Mouse (Mus musculus) liver, embryonic 15.5 days (tissue): ENCODE measurements at regions not wholly inside any gene's neighbourhood (a gene's known extent, or its start where the extent isn't known, plus 50 kb on each side); places are given as distances from the start of the nearest gene placed in this dataset.

Experiments used
- ATAC-seq: fragments of 200-750 bp; cut with Nextera tagmentation; 2 replicates; pipeline ENCODE4 v1.8.0; 2017; ENCODE audit warnings: moderate number of reproducible peaks, mild to moderate bottlenecking, moderate library complexity; ENCODE audit not compliant: insufficient read depth
- H3K27ac ChIP-seq: fragments of 300-500 bp; sonication (generic); replicated peaks from 2 replicates; pipeline ENCODE4 v1.5.1; 2015; ENCODE audit warnings: mild to moderate bottlenecking, inconsistent platforms
- H3K27me3 ChIP-seq: fragments of 300-500 bp; sonication (generic); 2 replicates; pipeline ENCODE4 v1.6.1; 2015; ENCODE audit warnings: mild to moderate bottlenecking, inconsistent platforms
- H3K36me3 ChIP-seq: fragments of 300-500 bp; sonication (generic); replicated peaks from 2 replicates; pipeline ENCODE4 v1.6.1; 2015; ENCODE audit warnings: moderate library complexity, mild to moderate bottlenecking, inconsistent platforms
- H3K4me1 ChIP-seq: fragments of 300-500 bp; sonication (generic); replicated peaks from 2 replicates; pipeline ENCODE4 v1.6.1; 2015; ENCODE audit warnings: inconsistent platforms
- H3K4me2 ChIP-seq: fragments of 300-500 bp; sonication (generic); 2 replicates; pipeline ENCODE4 v1.6.1; 2015; ENCODE audit warnings: moderate library complexity, mild to moderate bottlenecking, inconsistent platforms
- H3K4me3 ChIP-seq: fragments of 300-500 bp; sonication (generic); replicated peaks from 2 replicates; pipeline ENCODE4 v1.5.1; 2015; ENCODE audit warnings: mild to moderate bottlenecking, inconsistent platforms
- H3K9ac ChIP-seq: fragments of 300-500 bp; sonication (generic); 2 replicates; pipeline ENCODE4 v1.6.1; 2015; ENCODE audit warnings: moderate library complexity, mild to moderate bottlenecking, inconsistent platforms
- H3K9me3 ChIP-seq: fragments of 300-500 bp; sonication (generic); replicated peaks from 2 replicates; pipeline ENCODE4 v1.6.1; 2016; ENCODE audit warnings: inconsistent platforms
- WGBS: fragments of 180-500 bp; shearing (Covaris S2); methylation state at CpG from one replicate; pipeline ENCODE4 v1.1.7; 2015; ENCODE audit warnings: mixed read lengths; ENCODE audit not compliant: insufficient replicate concordance; 5-methylcytosine and 5-hydroxymethylcytosine counted together

DNA sequence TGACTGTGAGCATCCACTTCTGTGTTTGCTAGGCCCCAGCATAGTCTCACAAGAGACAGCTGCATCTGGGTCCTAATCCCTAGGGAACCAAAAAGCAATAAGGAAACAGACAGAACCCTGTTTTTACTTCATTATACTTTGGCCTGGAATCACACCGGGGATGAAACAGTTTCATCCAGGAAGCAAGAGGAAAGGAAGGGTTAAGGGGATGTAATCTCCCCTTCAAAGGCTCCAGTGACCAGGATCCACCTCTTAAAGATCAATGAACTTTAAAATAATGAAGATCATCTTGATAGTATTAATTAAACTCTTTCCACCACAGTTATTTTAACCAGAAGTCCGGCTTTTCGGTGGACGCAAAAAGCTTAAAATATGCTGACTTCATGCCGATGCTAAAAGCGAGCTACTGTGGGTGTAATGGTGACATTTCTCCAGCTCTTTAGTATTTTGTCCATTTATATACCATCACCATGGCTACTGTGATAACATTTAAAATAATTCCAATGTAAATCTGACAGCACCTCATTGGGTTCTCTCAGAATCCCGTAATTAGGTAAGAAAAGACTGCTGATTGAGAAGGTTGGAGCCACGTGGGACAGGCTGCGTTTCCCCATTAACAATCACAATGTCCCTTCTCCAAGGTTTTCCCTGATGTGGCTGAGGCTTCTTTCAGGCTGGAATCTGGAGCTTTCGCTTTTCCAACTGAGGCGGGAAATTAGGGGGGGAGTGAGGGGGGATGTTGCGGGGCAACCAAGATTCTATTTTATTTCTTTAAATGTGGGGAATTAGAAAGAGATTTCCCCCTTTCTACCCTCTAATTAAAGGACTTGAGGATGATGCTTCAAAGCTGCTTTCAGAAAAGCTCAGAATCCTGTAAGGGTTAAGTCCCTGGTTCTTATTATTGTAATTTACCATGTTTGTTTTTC is 560.0 kb upstream of the Pdzrn3 start:
- no peak overlapping the region for H3K9ac ChIP-seq
- no peak overlapping the region for H3K4me3 ChIP-seq
- H3K36me3 ChIP-seq, result no peaks in the 10 kb centered on the region
- no peak overlapping the region for H3K4me2 ChIP-seq
- H3K4me1 ChIP-seq, result no peaks in the 10 kb centered on the region
- H3K27me3 ChIP-seq, result no peaks in the 10 kb centered on the region
- no peak overlapping the region for H3K27ac ChIP-seq
- H3K9me3 ChIP-seq, result no peaks in the 10 kb centered on the region
- WGBS, result 72% methylated on average over 12 of the region's 12 CpGs
- ATAC-seq, result no peak

DNA sequence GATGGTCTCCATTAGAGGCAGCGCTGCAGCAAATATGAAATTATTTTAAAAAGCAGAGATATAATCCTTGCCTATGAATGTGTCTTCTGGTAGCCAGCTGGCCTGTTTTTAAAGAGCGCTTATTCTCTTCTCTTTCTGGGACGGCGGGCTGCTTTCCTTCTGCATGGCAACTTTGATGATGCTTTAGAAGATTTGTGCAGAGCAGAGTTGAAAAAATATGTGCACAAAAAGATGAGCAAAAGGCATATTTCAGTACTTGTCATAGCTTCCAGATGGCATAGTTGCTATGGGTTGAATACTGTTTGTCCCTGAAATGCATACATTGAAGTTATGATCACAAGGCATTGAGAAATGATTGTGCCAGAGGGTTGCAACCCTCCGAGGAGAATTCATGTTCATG is 554.1 kb upstream of the Pdzrn3 start:
- H3K9ac ChIP-seq, result no peak overlapping the region
- WGBS, result 71% methylated on average over 5 of the region's 5 CpGs
- no peak overlapping the region for H3K4me2 ChIP-seq
- H3K9me3 ChIP-seq, result no peaks in the 10 kb centered on the region
- no peak overlapping the region for H3K4me3 ChIP-seq
- no peak overlapping the region for H3K27ac ChIP-seq
- H3K27me3 ChIP-seq, result no peaks in the 10 kb centered on the region
- H3K36me3 ChIP-seq, result no peaks in the 10 kb centered on the region
- no peaks in the 10 kb centered on the region for H3K4me1 ChIP-seq
- no peak for ATAC-seq

DNA sequence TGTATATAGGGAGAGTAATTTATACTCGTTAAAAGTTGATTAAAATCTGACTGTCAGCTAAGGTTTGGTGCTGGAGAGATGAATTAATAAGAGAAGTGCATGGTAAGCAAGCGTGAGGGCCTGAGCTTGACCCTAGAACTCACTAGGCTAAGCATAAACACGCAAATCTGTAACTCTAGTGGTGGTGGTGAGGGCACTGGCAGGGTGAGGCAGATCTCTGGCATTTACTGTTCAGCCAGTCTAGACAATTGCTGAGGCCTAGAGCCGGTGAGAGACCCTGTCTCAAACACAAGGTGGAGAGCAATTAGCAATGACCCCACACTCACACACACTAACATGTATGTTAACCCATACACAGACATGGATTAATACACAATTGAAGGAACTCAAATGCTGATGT is 544.0 kb upstream of the Pdzrn3 start:
- no peak overlapping the region for H3K4me2 ChIP-seq
- no peak overlapping the region for H3K4me3 ChIP-seq
- H3K9me3 ChIP-seq, result no peaks in the 10 kb centered on the region
- no peak for ATAC-seq
- no peaks in the 10 kb centered on the region for H3K27me3 ChIP-seq
- WGBS, result 34% methylated on average over 4 of the region's 4 CpGs
- no peak overlapping the region for H3K9ac ChIP-seq
- no peak overlapping the region for H3K27ac ChIP-seq
- no peaks in the 10 kb centered on the region for H3K36me3 ChIP-seq
- no peaks in the 10 kb centered on the region for H3K4me1 ChIP-seq

DNA sequence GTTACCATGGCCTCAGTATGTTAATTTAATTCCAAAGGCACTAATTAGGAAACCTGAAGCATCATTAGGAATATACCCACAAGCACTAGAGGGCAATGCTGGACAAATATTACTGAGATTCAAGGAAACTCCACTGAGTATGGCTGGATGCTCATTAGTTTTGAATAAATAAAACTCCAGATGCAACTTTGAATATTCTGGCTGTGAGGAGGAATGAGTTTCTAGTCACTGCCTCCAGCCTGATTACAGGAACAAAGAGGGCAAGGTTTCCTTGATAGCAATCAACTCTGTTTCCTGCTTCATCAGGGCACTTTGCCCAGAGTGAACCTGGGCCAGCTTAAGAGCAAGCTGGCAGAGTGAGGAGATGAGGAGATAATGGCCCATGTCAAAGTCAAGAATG is 543.5 kb upstream of the Pdzrn3 start:
- Histone ChIP-seq H3K9me3 (no peaks in the 10 kb centered on the region), H3K27me3 (no peaks in the 10 kb centered on the region), H3K9ac (no peak overlapping the region), H3K27ac (no peak overlapping the region), H3K4me3 (no peak overlapping the region), H3K36me3 (no peaks in the 10 kb centered on the region), H3K4me2 (no peak overlapping the region), H3K4me1 (no peaks in the 10 kb centered on the region)
- no peak for ATAC-seq

DNA sequence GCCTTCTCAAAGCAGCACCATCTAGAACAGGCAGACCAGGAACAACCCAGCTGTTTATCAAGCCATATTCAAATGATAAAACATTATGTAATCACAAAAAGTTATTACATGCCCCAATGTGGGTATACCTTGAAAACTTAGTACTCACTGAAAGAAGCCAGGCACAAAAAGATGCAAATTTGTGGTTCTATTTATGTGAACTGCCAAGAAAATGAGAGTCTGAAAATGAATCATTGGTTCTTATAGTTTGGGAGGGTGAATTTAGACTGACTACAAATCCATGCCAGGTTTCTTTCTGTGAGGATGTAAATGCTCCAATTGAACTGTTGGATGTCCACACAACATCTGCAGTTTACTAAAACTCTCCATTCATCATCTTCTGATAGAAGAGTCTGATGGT is 541.2 kb upstream of the Pdzrn3 start:
- Histone ChIP-seq H3K9me3 (no peaks in the 10 kb centered on the region), H3K27ac (no peak overlapping the region), H3K9ac (no peak overlapping the region), H3K27me3 (no peaks in the 10 kb centered on the region), H3K4me1 (no peaks in the 10 kb centered on the region), H3K36me3 (no peaks in the 10 kb centered on the region), H3K4me2 (no peak overlapping the region), H3K4me3 (no peak overlapping the region)
- ATAC-seq, result no peak

DNA sequence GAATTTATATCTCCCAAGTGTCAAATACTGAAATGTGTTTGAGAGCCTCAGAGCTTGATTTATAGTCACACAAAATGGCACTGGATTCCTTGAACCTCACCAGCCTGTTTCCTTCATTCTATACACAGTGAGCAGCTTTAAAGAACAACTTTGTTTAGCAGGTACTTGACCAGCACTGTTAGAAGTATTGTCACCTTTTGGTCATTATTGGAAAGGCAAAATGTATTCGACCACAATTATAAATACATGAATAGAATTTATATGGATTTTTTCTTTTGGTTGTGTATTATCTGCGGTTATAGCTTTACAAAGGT is 527.3 kb upstream of the Pdzrn3 start:
- H3K27ac ChIP-seq, result no peak overlapping the region
- 51% methylated on average over 2 of the region's 2 CpGs for WGBS

DNA sequence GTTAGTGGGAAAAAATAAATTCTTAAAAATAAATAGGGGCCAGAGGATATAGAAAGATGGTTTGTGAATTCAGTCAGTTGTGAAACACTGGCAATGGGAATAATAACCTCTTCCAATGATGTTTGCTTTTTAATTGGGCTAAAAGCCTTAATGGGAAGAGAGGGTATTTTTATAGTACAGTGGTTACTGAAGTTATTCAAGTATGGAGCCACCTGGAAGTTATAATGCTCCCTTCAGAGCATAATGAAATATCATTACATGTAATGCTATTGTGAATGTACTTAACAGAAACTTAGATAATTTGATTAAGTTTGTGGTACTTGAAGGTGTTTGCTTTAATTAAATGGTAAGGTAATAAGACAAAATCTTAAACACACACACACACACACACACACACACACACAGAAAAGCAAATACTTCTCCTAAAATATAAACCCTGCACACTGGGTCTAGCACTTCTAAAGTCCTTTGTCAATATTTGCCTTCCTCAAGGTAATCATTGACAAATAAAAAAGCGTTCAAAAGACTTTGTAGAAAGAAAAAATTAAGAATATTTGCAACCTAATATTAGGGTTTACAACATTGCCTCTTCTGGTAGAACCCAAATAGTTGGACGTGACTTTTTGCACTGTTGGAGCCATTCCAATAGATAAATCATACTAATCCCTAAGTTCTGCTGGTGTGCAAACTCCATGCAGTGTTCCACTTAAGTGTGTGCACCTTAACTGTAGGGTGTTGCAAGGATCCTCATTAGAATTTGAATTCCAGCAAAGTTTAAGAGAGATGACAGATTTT is 526.7 kb upstream of the Pdzrn3 start:
- no peaks in the 10 kb centered on the region for H3K36me3 ChIP-seq
- no peak overlapping the region for H3K9ac ChIP-seq
- H3K9me3 ChIP-seq, result no peaks in the 10 kb centered on the region
- no peak overlapping the region for H3K4me3 ChIP-seq
- no peak overlapping the region for H3K27ac ChIP-seq
- H3K27me3 ChIP-seq, result no peaks in the 10 kb centered on the region
- no peak for ATAC-seq
- no peaks in the 10 kb centered on the region for H3K4me1 ChIP-seq
- no peak overlapping the region for H3K4me2 ChIP-seq
- WGBS, result 28% methylated on average over 2 of the region's 2 CpGs

More for the DNA sequence above, 527.3 kb upstream of the Pdzrn3 start:
- Histone ChIP-seq H3K9me3 (no peaks in the 10 kb centered on the region), H3K27me3 (no peaks in the 10 kb centered on the region), H3K4me2 (no peak overlapping the region), H3K9ac (no peak overlapping the region), H3K36me3 (no peaks in the 10 kb centered on the region), H3K4me1 (no peaks in the 10 kb centered on the region), H3K4me3 (no peak overlapping the region)
- ATAC-seq, result no peak

DNA sequence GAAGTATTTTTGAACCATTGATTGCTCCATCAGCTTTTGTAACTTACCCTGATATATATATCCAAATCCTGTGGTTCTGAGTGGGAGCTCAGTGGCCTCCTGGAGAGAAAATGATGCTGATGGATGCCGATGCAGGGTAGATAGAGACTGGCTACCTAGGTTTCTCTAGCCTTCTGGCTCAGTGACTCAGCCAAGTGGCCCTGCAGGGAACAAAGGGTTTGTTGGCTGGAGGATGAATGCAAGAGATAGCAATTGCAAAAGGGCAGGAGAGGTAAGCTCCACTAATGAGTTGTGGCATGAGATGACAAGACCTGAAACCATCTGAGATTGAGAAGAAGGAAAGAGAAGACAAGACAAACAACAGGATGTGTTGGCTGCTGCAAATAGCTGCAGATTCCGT is 524.6 kb upstream of the Pdzrn3 start:
- H3K27me3 ChIP-seq, result no peaks in the 10 kb centered on the region
- no peak for ATAC-seq
- H3K4me3 ChIP-seq, result no peak overlapping the region
- no peaks in the 10 kb centered on the region for H3K36me3 ChIP-seq
- no peak overlapping the region for H3K27ac ChIP-seq
- no peaks in the 10 kb centered on the region for H3K9me3 ChIP-seq
- no peak overlapping the region for H3K4me2 ChIP-seq
- no peak overlapping the region for H3K9ac ChIP-seq
- H3K4me1 ChIP-seq, result no peaks in the 10 kb centered on the region
- WGBS, result 46% methylated on average over 2 of the region's 2 CpGs

DNA sequence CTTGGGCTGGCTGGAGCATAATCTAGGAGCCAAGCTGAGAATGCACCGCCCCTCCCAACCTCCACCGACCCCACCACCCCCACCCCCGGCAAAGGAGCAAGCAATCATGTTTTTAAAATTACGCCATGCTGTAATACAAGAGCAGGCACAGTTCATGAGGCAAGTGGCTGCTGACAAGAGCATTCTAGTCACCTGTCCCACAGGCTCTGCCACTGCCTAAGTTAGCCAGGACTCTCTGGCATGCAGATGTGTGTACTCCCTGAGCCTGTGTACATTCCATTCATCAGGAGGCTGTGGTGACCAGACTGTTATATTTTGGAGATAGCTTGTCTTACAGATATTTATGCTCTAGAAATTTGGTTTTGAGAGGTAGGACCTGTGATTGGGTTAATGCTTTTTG is 520.8 kb upstream of the Pdzrn3 start:
- Histone ChIP-seq H3K9me3 (no peaks in the 10 kb centered on the region), H3K4me2 (no peak overlapping the region), H3K27me3 (no peaks in the 10 kb centered on the region), H3K27ac (no peak overlapping the region), H3K36me3 (no peaks in the 10 kb centered on the region), H3K9ac (no peak overlapping the region), H3K4me1 (no peaks in the 10 kb centered on the region), H3K4me3 (no peak overlapping the region)
- WGBS, result 64% methylated on average over 4 of the region's 4 CpGs
- no peak for ATAC-seq

DNA sequence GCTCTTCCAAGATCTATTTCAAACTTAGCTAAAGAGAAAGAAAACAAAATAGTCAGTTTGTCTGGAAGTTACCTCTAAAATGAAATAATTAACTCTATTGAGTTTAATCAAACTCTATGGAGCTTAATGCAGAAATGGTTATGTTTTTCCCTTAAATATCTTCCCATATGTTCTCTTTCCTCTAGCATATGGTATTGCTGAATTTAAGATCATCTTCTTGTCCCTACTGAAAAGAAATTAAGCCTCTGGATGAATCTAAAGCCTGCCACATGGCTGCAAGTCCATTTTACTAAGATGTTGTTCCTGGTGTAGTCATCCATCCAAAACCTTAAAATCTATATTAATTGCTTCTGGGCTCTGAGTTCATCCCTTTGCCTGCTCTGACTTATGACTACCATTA is 513.0 kb upstream of the Pdzrn3 start:
- Histone ChIP-seq H3K4me3 (no peak overlapping the region), H3K9me3 (no peaks in the 10 kb centered on the region), H3K9ac (no peak overlapping the region), H3K36me3 (no peaks in the 10 kb centered on the region), H3K27ac (no peak overlapping the region), H3K4me2 (no peak overlapping the region), H3K27me3 (no peaks in the 10 kb centered on the region), H3K4me1 (no peaks in the 10 kb centered on the region)
- ATAC-seq, result no peak

DNA sequence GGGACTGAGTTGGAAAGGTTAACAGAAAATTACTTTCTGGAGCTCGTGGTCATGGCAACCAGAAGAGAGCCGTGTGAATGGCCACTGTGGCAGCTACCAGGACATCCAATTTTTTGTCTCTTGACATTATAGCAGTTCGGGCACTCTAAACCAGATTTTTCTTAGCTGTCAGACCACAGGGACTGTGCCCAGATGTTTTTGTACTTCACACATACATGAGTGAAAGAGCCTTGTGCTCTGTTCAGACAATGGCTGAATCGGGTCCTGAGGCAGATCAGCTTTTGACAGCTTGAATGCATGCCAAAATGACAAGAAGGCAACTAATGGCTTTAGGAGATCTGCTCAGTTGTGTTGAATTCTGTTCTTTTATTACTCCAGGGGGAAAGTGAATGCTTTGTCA is 505.2 kb upstream of the Pdzrn3 start:
- H3K4me3 ChIP-seq, result no peak overlapping the region
- no peak overlapping the region for H3K4me2 ChIP-seq
- H3K27me3 ChIP-seq, result no peaks in the 10 kb centered on the region
- no peak for ATAC-seq
- H3K27ac ChIP-seq, result no peak overlapping the region
- WGBS, result 41% methylated on average over 4 of the region's 4 CpGs
- H3K36me3 ChIP-seq, result no peaks in the 10 kb centered on the region
- H3K9ac ChIP-seq, result no peak overlapping the region
- no peaks in the 10 kb centered on the region for H3K4me1 ChIP-seq
- no peaks in the 10 kb centered on the region for H3K9me3 ChIP-seq

DNA sequence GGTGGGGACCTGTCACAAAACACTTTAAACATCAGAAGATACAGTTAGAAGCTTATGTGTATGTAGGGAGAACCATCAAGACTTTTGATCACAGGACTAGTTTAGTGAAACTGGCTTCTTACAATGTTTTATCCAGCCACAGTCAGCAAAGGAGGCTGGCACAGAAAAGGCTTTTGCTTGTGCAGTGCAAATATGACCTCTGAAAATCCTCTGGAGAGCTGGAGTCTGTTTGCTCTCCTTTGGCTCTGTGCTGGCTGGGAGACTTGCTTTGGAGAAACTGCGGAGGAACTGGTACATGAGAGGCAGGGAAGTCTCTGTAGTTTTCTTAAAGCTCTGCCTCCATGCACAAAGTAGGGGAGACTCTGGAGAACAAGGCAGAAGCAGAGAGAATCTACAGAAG is 497.2 kb upstream of the Pdzrn3 start:
- no peaks in the 10 kb centered on the region for H3K27me3 ChIP-seq
- H3K4me1 ChIP-seq, result no peaks in the 10 kb centered on the region
- no peak overlapping the region for H3K9ac ChIP-seq
- H3K4me2 ChIP-seq, result no peak overlapping the region
- H3K4me3 ChIP-seq, result no peak overlapping the region
- no peak overlapping the region for H3K27ac ChIP-seq
- no peaks in the 10 kb centered on the region for H3K9me3 ChIP-seq
- H3K36me3 ChIP-seq, result no peaks in the 10 kb centered on the region
- 50% methylated on average over 1 of the region's 1 CpGs for WGBS
- ATAC-seq, result no peak
